Mouse (Mus musculus) cerebellum, postnatal 36 days (tissue): ENCODE results near the gene Aldh5a1.
"Not testable (repeated sequence)": the region's sequence is repeated elsewhere in the genome, so short reads cannot be mapped to it uniquely, and the experiment has no call there.

Experiments used
- DNase-seq, 2 experiments: peaks; one replicate each; pipeline ENCODE4 v3.0.0; 2021 to 2022; ENCODE audit warnings: mixed read lengths in 2 of 2

The Aldh5a1 gene

DNA sequence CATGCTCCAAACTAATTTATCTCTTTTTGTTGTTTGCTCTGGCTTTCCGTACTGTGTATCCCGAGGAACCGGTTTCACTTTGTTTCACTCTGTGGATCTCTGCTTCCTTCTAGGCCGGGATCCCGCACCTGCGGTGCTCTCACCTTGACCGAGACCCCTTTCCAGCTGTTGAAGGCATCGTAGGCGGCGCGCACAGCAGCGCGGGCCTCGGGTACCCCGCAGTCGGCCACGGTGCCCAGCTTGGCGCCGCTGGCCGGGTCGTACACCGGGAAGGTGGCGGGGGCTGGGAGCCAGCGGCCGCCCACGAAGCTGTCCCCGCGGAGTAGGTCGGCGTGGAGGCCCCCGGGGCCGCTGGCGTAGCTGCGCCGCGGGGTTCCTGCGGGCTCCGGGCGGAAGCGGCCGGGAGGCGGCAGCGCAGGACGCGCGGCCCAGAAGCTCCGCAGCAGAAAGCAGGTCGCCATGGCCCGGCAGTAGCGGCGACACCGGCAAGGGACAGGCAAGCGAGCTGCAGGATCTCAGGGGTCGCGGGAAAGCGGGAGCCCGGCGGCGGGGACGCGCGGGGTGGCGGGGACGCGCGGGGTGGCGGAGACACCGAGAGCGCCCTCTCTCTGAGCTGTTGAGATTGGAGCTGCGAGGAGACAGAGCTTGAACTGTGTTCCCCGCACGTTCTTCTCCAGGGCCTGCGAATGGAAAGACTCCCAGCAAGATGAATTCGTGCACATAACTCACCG is at the start of gene Aldh5a1:
Gene Aldh5a1 (minus strand): TSS at position 554 of the 731 bp plus-strand sequence.
- peak; percentile 81 to 82 for DNase-seq

- no peak for DNase-seq
Measured at GRCm38 (mm10) chr13:24985435-24985834, 48.0 kb upstream of the Aldh5a1 start.

- no peak for DNase-seq
Measured at GRCm38 (mm10) chr13:24981031-24981430, 43.6 kb upstream of the Aldh5a1 start.

- DNase-seq, result no peak
Measured at GRCm38 (mm10) chr13:24977820-24978342, 40.4 kb upstream of the Aldh5a1 start.

GRCm38 (mm10) chr13:24976384-24976783 is 38.9 kb upstream of the Aldh5a1 start:
- DNase-seq, result no peak

- DNase-seq, result not testable (repeated sequence)
Measured at GRCm38 (mm10) chr13:24971776-24972175, 34.3 kb upstream of the Aldh5a1 start.

DNA sequence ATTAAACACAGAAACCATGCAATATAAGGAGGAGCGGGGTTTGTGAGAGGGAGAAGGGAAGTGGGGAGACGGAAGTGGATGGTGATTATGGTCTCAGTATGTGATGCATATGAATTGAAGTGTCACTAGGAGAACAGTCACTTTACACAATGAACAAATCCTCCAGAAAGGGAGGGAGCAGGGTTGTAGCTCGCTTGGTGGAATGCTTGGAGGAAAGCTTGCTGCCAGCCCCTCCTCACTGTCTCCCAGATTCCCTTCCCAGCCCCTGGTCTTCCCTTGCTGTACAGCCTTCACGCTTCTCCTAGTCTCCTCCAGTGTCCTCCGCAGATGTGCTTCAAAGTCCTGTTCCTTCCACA is 28.4 kb upstream of the Aldh5a1 start:
- DNase-seq, result no peak

DNA sequence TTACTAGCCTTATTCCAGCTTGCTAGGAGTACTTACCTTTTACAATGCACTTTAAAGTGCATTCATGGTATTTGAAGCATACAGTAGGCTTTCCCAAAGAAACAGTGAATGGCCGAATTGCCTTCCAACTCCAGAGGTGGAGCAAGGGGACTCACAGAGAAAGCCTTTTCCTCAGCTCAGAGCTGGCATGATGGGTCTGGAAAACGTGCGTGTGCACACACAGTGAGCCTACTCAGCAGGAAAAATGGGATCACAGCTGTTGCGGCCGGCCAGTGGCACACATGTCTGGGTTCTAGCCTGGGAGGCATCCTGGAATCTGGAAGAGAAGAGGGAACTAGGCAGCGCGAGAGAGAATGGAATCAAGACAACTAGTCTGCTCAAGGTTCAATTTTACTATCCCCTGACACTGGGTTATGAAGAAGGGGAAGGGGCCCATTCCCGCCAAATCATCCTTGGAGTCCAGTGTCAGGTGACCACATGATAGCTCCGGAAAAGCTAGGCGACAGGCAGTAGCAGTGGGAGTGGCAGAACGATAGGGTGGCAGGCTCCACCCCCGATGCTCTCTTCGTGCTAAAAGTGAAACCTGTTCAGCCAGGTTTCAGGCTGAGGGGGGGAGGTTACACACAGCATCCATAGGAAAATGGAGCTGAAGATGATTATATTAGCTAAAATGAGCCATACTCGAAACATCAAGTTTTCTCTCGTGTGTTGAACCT is 27.8 kb upstream of the Aldh5a1 start:
- peak in 1 of 2 experiments; percentile 17 for DNase-seq

GRCm38 (mm10) chr13:24962119-24962518 is 24.7 kb upstream of the Aldh5a1 start:
- no peak for DNase-seq

GRCm38 (mm10) chr13:24960084-24960483 is 22.6 kb upstream of the Aldh5a1 start:
- no peak for DNase-seq

GRCm38 (mm10) chr13:24958671-24959070 is 21.2 kb upstream of the Aldh5a1 start:
- no peak for DNase-seq

DNA sequence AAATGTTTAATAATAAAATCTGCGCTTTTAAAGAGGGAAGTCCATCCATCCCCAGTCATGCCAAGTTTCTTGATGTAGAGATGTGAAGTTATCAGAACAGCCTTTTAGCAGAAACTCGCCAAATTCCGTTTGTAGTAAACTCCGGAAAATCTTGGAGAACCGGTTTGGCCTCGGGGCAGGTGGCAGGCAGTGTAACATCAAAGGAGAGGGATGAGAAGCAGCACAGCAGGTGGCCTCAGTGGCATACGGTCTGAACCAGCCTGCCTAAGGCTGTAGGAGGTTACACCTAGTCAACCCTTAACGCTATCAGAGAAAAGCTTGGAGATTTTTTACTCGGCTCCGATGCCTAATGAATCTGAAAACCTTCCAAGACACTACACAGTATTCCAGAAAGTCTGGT is 18.0 kb upstream of the Aldh5a1 start:
- peak in 1 of 2 experiments; percentile 24 for DNase-seq

- no peak for DNase-seq
Measured at GRCm38 (mm10) chr13:24955091-24955490, 17.6 kb upstream of the Aldh5a1 start.

DNA sequence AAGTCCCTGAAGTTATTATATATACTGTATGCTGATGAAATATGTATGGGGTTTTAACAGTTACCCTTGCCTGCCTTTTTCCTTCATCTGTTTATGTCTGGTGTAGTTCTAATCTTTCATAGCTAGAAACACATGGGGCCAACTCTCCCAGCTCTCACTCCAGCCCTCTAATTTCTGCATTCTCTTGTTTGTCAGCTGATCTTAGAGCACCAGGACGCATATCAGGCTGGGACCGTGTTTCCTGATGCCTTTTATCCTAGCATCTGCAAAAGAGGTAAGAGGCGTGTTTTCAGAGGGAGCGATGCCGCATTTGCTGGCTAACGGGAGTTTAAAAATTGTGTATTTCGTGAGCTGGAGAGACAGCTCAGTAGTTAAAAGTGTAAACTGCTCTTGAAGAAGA is 15.2 kb upstream of the Aldh5a1 start:
- no peak for DNase-seq

GRCm38 (mm10) chr13:24948870-24949269 is 11.4 kb upstream of the Aldh5a1 start:
- no peak for DNase-seq

- DNase-seq, result no peak
Measured at GRCm38 (mm10) chr13:24947158-24947557, 9.7 kb upstream of the Aldh5a1 start.

DNA sequence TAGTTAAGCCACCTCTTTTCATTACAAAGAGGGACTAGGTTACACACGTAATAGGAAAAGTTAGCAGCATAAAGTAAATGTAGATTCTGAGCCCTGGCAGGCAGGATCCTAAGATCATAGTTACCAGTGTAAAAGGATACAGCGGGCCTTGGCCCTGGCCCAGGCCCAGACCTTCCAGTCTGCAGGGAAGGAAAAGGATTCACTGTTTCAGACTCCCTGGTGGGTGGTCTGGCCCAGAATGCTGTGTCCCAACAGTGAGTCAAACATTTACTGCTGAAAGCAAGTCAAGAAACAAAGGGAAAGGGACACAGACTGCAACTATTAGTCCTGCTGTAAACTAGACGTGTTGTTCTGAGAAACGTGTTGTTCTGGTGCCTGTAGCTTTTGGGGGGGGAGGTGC is 8.1 kb upstream of the Aldh5a1 start:
- no peak for DNase-seq

GRCm38 (mm10) chr13:24943303-24943702 is 5.8 kb upstream of the Aldh5a1 start:
- no peak for DNase-seq

- peak in 1 of 2 experiments; percentile 17 for DNase-seq
Measured at GRCm38 (mm10) chr13:24942512-24943282, 5.2 kb upstream of the Aldh5a1 start, which contains the start of gene Gpld1. TSS of gene Gpld1 (plus strand) at chr13:24943152.

GRCm38 (mm10) chr13:24939472-24939871 is 2.0 kb upstream of the Aldh5a1 start:
- no peak for DNase-seq

DNA sequence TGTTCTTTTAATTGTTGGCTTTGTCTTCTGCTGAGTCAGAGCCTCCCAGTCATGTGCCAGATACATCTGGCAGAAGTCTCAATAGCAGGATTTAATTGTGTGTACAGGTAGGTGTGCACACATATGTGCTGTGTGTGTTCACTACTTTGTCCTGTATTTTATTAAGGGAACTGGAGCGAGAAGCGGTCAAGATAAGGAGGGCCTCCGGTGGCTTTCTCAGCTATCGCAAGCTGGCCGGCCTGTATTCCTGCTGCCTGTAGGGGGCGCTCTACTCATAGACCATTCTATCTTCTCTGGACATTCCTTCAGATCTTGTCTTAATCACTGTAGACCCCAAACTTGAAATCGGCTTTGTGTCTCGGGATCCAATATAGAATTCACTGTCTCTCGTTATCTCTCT is 1.2 kb upstream of the Aldh5a1 start:
- peak; percentile 80 to 89 for DNase-seq

- DNase-seq, result no peak
Measured at GRCm38 (mm10) chr13:24937839-24938166, 342 bp upstream of the Aldh5a1 start.

- DNase-seq, result no peak
Measured at GRCm38 (mm10) chr13:24936772-24937107, 721 bp downstream of the Aldh5a1 start.

GRCm38 (mm10) chr13:24933199-24933598 is 4.3 kb downstream of the Aldh5a1 start:
- DNase-seq, result no peak
